Mouse (Mus musculus) retina, embryonic 14.5 days (tissue): ENCODE results near the gene Slc22a22.

ENCODE experiments used
- DNase-seq: peaks from one replicate; pipeline ENCODE4 v3.0.0-alpha.2; 2015; ENCODE audit warnings: low spot score

Slc22a22 gene

DNA sequence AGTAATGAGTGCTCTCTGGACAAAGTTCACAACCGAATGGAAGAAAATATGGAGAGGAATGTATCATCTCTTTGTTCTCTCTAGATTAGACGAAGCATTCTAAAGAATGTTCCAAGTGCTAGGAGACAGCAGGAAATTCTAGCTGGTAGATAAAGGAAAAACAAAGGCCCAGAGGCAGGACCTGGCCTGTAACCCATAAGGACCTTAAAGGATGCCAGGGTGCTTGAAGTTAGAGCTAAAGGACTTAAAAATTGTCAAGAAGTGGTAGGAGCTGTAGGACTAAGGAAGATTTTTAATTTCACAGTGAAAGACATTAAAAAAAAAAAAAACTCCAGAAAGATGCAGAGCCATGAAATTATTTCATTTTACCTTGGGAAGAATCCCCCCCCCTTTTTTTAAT lies at the start of gene Slc22a22:
Slc22a22 (minus strand) TSS at position 101 of the 400 bp plus-strand sequence.
- DNase-seq = no peak

DNA sequence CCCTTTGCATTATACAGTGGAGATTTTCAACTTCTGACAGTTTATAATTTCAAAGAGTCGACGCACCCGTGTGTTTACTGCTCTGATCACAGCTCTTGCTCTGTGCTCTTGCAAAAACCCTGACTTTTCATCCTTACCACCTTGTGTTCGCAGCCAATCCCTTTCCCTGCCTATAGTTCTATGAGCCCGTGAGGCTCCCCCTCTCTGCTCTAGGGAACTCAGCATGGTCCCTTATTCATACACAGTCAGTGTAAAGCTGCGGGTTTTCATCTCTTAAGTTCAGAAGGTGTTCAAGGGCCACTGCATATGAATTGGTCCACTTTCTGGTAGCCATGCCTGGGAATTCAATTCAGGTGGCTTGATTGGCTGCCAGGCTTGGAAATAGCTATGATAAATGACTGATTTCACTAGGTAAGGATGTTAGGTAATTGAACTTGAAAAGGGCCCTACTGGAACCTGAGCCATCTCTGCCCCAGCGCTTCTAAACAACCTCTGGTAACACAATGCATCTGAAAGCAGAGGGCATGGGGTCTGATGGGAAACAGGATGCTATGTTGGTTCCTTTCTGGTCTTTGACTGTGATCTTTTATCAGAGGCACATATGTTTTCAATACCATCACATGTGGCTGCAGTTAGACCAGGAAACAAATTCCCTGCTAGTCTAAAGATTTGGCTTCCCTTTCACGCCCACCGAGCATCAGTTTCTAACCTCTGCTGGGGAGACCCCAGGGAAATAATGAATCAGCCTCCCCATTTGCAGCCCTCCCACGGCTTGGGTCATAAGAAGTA lies 46.3 kb upstream of the Slc22a22 start:
- no peak for DNase-seq

DNA sequence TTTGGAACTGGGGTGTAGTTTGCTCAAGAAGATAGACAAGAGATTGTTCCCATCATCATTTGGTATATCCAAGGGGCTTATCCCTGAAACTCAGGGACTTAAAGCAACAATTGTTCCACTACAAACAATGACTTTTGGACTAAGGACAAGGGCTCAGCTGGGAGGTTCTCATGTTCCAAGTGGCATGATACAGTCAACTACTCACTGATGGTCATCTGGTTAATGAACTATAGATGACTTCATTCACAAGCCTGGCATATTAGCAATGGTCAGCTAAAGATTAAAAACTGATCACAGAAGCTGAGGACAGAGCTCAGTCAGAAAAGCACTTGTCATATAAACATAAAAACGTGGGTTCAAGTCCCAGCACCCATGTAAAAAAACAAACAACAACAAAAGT lies 44.7 kb upstream of the Slc22a22 start:
- DNase-seq = no peak

DNA sequence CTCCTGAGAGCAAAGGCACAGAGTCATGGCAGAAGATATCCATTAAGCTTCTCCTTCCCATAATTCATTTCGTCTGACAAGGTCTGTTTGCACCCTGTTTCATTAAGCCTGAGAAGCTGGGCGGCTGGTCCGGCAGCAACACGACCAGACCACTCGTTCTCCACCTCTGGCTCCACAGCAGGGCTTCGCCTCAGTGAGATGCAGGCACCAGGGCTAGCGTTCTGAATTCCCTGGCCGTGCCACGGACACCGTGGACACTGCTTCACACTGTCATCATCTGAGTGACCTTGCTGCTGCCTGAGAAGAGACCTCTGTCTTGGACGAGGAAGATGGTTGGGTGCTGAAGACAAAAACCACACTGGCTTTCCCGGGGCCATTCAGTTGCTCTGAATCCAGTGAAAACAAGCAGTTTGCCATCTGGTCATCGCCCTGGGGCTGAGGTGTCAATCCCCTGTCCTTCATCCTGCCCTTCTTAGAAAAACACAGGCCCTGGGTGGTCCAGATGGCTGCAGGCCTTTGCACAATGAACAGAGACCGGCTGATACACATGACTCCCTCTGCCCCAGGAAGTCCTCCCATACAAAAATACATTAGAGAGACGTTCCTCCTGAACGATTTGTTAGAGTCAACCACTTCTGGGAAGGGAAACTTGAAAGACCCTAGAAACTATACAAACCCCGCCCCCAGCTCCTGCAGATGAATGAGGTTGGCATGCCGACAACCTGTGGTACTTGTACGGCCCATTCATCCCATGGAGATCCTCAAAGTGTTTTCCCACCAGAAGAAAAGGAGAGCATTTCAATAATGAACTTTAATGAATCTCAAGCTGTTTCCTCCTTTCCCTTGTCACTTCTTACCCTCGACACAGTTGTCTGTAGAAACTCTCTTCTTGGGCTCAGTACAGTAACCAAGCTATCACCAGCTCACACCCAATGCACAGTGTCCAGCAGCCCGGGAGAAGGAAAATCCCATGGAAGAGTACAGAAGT lies 32.1 kb upstream of the Slc22a22 start:
- peak; percentile 31 for DNase-seq

DNA sequence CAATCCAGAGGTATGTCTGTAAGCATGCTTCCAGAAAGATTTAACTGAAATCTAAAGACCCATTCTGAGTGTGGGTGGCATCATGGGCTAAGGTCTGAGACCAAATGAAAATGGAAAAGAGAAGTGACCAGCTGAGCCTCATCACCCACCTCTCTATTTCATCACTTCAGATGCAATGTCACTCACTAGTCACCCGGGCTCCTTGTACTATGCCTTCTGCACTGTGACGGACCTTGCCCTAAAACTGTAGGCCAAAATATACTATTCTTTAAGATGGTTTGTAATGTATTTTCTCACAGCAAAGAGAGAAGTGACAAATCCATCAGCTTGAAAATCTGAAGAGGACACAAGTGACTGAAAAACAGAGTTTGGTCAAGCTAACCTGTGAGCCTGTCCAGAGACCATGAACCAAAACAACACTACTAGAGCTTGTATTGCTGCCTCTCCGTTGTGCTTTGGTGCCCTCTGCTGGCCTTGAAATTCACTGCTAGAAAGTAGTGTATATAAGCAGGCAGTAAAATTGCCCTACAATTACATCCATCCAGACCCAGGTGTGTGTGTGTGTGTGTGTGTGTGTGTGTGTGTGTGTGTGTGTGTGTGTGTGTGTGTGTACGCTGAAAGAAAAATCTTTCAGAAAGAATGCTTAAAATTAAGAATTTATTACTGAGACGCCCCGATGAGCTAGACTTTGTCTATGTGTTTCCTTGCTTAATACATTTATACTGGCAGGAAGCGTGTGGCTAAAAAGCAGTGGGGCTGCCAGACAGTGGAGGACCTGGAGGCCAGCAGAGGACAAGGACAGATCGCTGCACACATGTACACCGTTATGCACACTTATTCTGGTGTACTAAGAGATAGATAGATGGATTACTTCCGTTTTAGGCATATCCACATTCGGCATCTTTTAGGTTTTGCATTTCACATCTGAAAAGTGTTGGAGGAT lies 31.1 kb upstream of the Slc22a22 start:
- peak; percentile 93 for DNase-seq

DNA sequence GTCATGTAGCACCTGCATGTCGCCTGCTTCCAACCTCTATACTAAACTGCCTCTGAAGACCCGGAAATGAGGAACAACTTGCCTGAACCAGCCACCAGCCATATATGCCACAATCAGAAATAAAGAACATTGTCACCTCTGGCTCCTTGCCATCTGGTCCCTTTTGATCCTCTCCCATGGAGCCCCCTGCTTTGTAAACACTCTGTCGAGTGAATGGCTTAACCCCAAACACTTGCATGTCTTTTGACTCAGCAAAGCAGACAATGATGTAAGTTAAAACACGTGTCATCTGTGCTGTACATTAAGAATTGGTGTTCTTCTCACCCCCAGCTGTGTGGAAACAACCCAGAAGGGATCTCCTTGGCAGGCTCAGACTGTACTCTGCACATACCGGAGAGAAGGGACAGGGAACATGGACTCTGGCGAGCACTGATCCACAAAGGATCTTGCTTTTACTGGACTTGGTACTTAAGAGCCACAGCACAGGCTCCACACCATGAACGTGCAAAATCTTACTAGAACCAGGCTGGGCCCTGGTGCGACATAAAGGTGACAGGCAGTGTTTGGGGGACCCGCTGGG lies 26.8 kb upstream of the Slc22a22 start:
- no peak for DNase-seq

DNA sequence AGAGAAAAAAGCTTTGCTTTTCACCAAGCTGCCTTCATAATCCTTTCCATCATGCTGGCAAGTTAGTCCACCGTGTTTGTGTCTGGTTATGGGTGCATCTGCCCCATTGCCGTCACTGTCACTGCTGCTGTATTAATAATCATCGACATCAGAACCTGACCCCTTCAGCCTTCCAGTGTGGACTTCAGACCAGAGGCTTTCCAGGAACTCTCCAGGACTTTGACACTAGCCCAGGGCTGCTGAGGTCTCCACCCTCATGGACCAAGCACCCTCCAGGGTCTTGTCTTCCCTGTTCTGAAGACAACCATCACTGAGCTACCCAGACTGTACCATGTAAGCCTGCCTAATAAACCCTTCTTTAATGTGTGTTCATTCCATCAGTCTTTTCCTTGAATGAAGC lies 26.2 kb upstream of the Slc22a22 start:
- no peak for DNase-seq

DNA sequence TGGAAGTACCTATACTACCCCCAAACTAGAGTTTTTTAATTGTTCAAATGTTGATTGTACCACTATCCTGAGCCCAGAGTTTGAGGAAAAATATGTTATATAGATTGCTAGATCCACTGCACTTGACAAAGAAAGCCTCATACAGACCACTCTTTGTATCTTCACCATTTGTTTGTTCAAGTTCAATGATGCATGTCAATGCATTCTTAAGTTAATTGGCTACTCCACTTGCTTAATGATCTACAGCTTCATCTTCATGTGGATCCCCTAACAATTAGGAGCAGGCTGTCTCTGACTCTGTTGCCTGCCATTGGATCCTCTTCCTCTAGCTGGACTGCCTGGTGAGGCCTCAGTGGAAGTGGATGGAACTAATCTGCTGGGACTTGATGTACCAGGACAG lies 24.1 kb upstream of the Slc22a22 start:
- peak; percentile 21 for DNase-seq

DNA sequence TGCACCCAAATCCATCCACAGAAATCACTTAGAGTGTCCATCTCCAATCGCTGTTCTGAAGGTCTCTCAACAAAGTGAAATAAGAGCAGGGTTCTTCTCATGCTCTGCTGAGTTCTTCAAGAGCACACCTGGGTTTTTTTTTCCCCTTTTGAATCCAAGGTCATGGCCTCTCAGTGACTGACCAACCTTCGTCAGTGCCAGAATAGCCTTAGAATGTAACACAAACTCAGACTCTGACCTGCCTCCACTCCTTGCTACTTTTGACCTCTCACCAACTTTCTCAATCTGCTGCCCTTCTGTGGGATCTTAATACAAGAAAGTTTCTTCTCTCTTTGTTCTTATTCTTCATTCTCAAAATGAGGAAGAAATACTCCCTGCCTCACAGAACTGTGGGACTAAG lies 18.7 kb upstream of the Slc22a22 start:
- no peak for DNase-seq

DNA sequence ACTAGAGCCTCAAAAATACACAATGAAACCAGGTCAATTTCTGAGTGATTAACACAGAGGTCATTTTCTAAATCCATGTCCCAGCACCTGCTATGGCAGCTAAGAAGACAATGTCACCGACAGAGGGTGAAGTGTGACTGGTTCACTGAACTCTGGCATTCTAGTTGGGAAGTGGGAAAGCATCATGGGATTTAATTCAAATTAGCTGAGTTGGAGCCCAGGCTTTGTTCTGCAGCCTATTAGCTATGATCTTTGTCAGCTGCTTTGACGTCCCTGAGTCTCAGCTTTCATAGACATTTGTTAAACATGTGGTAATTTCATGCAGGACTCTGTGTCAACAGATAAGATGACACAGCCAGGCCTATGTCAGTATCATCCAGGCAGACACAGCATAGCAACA lies 5.1 kb upstream of the Slc22a22 start:
- peak; percentile 38 for DNase-seq

DNA sequence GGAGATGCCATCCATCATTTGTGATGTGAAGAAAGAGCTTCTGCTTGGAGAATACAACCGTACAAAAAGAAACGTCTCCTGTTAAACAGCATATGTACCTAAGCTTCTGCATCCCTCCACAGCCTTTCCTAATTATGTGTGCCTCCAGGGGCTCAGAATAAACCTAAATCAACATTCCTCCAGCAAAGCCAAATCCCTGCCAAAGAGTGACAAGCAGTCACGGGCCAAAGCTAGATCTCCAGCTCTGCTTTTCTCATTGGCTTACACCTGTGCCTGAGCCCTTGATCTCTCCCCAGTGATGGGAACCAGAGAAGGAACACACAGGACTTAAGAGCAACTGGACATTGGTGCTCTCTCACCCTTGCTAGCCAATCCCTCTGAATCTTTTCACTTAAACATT lies 5.8 kb downstream of the Slc22a22 start:
- no peak for DNase-seq

DNA sequence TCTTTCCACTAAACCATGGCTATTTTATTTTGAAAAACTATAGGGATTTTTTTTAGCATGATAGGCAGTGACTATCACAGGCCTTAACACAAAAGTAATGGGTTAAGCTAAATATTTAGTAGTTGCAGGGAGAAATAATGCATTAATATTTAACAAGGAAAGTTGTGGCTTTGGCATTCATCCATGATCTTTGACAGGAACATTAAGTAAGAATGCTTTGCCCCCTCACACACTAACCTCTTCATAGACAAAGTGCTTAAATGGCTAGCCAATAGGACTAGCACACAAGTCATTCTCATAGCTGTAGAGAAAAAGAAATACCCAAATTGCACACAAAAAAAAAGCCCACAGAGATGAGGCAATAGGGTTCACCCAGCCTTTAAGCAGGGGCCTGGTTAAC lies 11.4 kb downstream of the Slc22a22 start:
- DNase-seq = no peak

DNA sequence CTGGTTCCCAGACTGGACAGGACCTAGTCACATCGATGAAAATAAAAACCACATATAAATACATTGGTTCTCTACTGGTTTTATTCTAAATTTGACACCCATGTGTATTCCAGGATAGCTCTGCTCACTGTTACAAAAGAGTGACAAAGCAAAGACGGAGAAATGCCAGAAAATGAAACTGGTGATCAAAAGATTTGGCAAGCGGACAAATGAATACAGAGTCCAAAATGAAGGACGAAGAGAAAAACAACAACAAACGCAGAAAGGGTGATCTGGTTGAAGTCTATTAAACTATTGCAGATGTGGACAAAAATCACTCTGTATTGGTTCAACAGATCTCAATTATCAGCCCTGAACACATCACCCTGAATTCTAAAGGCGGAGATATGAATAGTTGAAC lies 12.4 kb downstream of the Slc22a22 start:
- no peak for DNase-seq

DNA sequence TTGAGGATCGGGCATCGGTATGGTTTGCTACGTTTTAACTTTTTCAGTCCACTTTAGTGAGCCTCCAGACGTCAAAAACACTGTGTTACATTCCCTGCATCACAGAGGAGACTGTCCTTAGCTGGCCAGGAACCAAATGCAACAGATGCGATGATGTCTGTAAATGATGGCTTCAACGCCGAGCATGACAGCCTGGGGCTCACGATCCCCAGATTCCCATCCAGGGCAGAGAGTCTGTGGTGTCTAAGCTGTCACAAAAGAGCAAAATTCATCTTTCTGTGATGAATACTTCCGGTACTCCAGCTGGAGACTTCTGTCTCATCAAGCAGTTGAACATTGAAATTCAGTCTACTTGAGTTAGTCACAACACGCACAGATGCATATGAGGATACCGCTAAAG lies 13.4 kb downstream of the Slc22a22 start:
- DNase-seq = no peak

DNA sequence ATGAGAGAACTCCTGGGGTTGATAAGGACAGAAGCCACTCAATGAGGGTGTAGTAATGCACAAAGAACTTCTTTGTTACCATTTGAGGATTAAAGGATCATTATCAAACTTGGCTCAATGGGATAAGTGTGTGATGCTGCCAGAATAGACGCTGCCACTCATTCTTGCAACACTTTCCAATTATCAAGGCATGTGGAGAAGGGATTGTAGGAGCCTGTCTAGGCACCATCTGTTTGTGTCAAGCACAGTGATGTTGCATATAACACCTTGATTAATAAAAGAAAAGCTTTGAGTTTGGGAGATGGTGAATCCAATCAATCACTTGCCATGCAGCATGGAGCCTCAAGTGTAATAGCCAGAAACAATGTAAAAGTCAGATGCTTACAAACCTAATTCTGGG lies 16.1 kb downstream of the Slc22a22 start:
- DNase-seq = no peak

DNA sequence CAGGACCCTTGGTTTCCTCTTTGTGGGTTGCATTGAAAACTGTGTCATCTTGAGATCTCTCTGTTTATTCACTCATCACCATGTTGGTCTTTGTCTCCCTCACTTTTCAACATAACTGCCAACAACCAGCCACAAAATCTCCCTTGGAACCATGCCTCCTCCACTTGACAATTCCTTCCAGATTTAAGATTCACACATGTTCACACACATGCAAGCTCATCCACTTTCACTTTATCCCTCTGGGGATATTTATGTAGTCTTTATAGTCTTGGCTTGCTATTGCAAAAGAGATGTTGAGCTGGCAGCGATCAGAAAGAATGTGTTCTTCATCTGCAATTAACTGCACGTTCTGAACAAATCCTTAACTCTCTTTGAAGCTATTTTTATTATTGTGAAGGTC lies 20.1 kb downstream of the Slc22a22 start:
- no peak for DNase-seq

DNA sequence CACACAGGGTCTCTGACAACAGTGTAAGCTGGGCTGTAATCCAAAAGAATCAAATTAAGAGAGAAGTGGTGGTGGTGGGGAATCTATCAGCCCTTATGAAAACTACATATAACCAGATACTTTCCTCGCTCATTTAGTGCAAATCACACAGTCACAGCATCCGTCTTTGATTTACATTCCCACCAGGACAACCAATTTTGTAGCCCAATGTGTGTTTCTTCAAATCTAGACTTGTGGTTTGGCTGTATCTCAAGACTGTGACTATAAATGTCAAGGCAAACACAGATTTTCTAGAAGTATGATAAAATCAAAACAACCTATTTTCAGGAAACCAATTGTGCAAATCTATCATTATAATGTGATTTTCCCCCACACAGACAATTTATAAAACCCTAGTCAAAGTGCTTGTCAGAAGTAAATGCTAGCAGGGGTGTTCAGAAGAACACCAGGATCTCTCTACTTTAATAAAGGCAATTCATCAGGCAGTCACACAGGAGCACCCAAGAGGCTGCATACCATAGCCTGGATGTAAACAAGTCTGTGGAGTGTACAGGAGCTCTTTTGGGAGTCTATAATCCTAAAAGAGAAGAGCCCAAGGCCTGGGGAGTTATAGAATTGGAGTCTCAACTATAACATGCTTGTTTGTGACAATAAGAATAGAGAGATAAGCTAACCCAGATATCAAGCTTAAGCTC lies 42.6 kb downstream of the Slc22a22 start:
- no peak for DNase-seq

DNA sequence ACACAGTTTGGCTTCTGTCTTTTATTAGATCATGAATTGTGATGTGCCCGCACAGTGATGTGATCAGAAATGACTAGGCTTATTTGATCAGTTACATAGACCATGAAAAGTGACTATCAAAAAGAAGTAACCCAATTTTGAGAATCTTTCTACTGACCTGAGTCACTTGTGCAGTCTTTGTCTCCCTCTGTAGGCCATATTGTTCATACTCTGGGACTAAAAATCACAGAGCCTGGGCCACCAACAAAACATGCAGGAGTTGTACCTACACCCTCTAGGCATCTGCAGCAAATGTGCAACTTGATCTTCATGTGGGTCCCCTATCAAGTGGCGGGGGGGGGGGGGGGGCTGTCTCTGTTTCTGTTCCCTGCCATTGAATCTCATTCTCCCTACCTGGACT lies 68.9 kb downstream of the Slc22a22 start:
- DNase-seq = peak; percentile 75

DNA sequence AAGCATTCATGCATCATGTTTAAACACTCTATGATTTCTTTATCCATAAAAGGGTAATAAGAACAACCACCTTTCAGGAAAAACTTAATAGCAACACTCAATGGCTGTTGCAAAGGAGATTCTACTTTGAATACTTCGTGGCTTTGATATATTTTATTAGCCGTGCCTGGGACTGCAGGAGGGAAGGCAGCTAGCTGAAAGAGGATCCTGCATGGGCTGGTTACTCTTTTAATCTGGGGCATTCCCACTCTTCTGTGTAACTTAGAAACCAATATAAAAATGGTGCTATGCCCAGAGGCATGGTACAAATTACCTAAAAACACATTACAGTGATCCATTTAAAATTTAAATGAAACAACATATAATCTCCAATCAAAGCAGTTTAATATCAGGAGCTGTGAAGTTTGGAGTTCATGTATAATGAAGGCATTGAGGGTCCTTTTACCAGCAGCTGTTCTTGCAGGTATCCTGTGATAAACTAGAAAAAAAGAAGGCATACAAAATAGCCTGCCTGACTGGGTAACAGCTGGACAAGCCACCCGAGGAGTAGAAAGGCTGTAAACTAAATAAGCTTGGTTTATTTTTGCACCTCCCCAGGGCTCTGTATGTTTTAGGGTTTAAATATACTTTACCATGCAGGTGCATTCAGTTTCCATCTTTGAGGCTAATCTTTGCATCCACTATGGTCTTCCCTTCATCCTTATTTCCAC lies 78.8 kb downstream of the Slc22a22 start:
- DNase-seq = no peak

DNA sequence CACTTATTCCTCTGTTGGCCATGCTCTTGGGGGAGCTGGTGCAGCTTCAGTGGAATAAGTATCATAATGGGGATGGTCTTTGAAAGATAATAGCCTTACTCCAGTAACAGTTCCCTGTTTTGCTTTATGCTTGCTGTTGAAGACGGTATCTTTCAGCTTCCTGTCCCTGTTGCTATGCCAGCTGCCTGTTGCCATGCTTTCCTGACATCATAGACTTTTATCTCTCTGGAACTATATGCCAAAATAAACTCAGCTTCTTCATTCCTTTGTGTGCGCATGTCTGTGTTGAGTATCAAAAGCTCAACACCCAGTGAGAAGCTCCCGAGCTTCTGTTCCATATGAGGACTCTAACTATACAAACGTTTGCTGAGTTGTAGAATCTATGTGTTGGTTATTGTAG lies 83.4 kb downstream of the Slc22a22 start:
- no peak for DNase-seq
